Mouse (Mus musculus) erythroid progenitor cell, adult 5-6 weeks (primary cell): ENCODE measurements around the gene C2cd3. TPM values are rescaled to one million over a fixed set of nuclear protein-coding genes. Genes with fewer than 3 reads are reported as not detected.
A peak's percentile ranks its signal among the peaks of the same experiment; 100 is the strongest.
"Not testable (repeated sequence)": the region's sequence is repeated elsewhere in the genome, so short reads cannot be mapped to it uniquely, and the experiment has no call there.

Experiments
- ATAC-seq: replicated peaks from 2 replicates; pipeline ENCODE4 v1.8.0; 2016; ENCODE audit warnings: moderate number of reproducible peaks, mild to moderate bottlenecking, moderate TSS enrichment, inconsistent platforms; ENCODE audit not compliant: poor library complexity, low FRiP score, severe bottlenecking
- total RNA-seq, 2 experiments: library from RNA; stranded (forward) in 1 of 2; stranded (reverse) in 1 of 2; fragments of 150-400 nt in 1 of 2; fragments of 186-747, 209-891 nt in 1 of 2; gene quantifications; 2 replicates each; pipeline versions ENCODE4 v1.2.3 to v1.2.4; 2015 to 2017; ENCODE audit warnings: low replicate concordance in 2 of 2

Gene C2cd3
- total RNA-seq, 2 experiments from 2014 or later: 58.2 to 87.2 TPM

DNA sequence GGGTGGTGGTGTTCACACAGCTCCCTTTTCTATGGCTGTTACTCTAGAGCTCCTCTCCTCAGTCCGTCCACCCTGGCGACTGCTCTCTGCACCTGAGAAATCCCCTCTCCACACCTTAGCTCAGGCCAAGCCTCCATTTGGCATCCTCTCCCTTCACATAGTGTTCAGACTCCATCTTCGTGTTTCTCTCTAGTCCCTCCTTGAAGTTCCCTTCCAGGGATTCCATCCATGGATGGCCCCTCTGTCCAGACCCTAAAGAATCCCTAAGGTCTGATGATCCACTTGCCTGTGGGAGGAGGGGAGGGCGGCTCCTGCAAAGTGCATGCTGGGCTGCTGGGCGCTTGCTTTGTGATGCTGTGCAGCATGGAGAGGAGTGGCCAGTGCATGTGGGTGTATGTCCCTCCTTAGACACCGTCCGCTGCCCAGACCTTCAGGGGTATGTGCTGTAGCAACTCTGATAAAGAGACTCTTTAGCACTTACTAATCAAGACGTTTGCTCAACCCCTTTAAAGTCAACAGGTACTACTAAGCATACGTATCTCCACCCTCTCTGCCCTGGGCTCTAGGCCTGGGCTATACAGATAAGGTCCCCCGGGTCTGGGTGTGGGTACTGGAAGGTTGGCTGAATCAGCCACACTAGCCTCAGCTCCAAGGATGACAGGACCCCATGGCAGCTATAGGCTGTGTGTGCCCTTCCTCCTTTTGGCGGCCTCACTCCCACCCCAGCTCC lies 94.9 kb downstream of the C2cd3 start:
- ATAC-seq: peak; percentile 74

DNA sequence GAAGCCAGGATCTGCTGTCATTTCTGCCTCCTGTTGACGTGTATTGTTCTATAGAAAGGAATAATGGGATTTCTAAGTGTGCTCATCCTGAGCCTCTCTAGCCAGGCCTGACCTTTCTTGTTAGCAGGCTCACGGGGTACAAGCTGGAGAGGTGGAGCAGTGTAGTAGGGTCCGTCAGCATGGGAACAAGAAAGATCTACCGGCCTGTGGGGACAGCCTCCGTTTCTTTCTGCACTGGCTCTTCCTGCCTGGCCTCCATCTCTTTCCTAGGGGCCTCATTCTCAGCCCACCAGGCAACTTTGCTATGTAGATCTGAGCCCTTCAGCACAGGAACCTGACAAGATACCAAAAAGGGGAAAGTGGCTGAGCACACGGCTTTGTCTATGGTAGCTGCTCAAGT lies 96.7 kb downstream of the C2cd3 start:
- no peak for ATAC-seq

DNA sequence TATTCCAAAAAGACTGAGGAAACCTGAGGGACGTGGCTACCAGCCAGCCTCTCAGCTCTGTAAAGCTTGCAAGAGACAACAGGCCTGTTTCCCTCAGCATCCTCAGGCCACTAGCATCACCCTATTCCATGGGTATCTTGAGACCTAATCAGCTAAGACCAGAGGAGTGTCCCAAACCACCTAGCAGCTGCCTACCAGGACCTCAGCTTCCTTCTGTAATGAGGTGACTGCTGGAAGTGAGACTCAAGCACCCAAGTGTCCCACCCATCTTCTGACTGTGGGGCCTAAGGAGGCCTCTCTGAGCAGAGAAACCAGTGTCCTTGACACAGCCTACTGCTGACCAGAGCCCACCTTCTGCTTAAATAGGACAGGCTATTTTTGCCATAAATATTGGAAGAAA lies 97.5 kb downstream of the C2cd3 start:
- no peak for ATAC-seq

DNA sequence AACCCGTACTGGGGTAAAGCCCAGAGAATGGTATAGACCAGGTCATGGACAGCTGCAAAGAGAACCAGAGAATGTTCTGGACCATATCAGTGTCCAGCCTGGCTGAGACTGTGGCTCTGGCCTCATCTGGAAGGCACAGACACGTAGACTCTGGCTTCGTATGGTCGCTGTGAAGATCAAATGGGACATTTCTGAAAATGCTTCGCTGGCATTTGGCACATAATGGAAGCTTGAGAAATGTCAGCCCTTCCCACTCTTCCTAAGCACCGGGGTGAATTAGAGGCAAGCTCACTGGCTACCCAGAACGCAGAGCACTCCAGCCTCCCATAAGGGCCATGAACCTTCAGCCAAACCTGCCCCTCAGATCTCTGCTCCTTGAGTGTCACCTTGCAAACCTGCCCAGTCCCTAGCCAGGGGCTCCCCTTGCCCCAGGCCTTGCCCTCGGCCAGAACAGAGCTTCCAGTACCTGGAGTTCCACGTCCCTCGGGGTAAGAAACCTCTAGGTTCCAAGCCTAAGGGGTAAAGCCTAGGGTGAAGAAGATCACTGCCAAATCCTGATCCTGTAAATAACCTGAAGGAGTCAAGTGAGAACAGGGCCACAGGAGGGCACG lies 98.9 kb downstream of the C2cd3 start:
- ATAC-seq: no peak

DNA sequence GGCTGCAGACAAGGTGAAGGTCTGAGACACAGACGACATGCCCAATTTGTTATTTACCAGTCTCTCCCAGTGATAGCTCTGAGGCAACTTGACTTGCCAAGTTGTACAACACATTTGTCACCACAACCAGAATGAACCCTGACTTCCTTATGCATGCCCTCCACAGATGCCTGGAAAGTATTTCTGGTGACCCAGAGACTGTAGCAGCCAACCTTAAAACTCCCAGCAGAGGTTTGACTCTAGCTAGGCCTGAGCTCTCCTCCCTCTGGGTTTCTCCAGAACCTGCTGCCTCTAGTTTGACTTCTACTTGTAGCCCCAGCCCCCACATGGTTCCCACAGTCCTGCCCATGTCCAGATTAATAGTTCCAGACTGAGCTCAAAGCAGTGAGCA lies 99.4 kb downstream of the C2cd3 start:
- no peak for ATAC-seq

DNA sequence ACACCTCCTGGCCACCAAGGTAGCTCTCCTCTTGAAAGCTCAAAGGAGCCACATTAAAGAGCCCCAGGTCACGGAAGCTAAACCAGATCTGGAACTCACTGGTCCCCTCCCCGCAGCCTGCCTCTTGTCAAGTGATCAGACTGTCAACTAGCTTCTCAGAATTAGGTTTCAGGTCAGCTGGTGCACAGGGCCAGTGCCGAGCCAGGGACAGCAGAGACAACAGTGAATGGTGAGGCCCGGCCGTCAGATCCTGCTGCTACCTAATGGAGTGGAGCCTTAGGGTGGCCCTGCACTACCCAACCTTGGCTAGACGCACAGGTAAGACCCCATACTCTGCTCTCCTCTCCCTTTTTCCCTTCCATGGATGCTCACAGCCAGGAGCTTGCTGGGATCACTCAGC lies 100.7 kb downstream of the C2cd3 start, which contains the start of gene Ucp3:
Gene Ucp3 (plus strand): TSS at position 214 of the 400 bp plus-strand sequence.
- no peak for ATAC-seq

DNA sequence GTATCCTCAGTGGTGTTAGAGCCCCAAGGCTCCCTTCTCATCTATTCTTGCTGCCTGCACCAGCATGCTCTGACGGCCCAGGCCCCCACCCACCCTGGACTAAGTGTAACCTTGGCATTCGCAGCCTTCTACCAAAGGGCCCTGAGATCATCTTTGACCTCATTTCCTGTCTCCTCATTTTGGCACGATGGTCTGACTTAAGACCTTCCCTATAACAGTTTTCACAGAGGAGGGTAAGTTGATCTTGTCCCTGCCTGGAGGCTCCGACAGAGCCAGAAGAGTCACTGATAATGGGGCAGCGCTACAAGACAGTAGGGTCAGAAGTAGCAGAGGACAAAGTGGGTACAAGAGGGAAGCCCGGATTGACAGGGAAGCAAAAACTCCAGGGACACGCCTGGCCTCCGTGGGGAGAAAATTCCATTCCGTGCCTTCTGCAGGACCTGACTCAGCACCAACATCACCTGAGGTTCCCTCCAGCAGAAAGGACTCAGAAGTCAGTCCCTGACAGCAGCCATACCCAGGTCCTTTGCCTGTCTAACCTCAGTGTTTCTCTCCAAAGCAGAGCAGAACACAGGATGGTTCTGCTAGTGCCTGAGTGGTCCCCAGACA lies 101.9 kb downstream of the C2cd3 start:
- ATAC-seq: no peak

DNA sequence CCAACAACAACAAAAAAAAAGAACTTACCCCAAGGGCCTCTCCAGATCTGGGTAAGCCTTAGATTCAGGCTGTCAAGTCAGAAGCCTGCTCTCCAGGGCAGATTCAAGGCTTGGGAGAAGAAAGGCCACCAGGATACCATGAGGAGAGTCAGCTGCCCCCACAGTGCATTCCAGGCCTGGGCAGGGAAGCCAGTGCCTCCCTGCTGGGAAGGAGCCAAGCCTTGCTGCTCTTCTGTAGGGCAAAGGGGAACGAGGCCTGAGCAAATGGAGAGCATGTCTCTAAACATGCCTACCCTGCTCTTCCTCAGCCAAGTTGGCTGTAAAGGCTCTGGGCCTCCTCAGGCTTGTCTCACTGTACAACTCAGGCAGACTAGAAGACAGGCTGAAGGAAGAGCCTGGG lies 102.6 kb downstream of the C2cd3 start:
- 0 out of 2 replicates have a peak, but pooled peaks have one; percentile 17 for ATAC-seq

DNA sequence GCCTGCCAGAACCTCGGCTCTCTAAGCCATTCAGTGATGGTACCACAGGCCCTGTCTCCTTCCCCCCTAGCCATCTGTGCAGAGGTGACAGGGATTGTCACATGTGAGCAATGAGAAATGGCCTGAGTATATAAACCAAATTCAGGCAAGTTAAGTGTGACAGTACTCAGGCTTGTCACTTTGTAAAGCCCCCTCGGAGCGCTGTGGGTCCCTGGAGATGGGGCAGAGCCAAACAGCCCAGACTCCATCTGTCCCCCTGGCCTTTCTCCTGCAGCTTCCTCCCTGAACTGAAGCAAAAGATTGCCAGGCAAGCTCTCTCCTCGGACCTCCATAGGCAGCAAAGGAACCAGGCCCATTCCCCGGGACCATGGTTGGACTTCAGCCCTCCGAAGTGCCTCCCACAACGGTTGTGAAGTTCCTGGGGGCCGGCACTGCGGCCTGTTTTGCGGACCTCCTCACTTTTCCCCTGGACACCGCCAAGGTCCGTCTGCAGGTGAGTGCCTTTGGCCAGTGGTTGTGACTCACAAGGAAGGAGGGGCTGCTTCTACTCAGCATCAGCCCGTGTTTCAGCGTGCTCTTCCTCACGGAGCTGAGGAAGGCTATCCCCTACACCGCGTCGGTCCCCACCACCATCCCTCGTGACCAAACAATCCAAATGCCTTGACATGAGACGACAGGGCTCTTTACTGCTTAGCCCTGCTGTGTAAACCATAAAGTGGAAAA lies 107.2 kb downstream of the C2cd3 start:
- ATAC-seq: no peak

DNA sequence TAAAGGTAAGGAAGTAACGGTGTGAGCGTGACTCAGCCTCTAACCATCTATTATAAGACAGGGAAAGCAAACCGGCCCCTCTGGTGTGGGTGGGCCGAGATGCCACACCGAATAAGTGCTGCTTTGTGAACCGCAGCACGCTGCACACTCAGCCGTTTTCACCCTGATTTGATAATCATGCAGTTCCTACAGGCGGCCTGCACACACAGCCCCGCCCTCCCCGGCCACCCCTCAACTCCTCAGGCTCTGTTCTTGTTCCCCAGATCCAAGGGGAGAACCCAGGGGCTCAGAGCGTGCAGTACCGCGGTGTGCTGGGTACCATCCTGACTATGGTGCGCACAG lies 107.8 kb downstream of the C2cd3 start:
- ATAC-seq: no peak

DNA sequence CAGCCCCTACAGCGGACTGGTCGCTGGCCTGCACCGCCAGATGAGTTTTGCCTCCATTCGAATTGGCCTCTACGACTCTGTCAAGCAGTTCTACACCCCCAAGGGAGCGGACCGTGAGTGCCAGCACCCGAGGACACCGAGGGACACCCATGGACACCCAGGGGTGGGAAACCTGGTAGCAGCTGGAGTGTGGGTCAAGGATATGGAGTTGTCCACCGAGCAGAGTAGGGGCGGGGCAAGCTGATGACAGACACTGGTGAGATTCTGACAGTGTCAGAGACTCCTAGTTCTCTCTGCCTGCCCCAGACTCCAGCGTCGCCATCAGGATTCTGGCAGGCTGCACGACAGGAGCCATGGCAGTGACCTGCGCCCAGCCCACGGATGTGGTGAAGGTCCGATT lies 108.1 kb downstream of the C2cd3 start:
- ATAC-seq: no peak

DNA sequence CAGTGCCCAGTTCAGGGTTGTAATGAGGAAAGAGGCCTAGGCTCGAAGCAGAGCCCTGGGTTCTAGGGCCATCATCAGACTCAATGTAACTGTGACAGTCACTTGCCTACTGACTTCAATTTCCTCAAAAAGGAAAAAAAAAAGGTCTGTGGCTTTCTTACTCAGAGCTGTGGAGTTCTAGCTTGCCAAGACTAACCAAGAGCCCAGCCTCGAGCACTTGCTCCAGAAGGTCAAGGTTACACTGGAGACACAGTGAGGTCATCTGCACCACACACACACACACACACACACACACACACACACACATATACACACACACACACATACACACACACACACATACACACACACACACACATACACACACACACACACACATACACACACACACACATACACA lies 110.0 kb downstream of the C2cd3 start:
- not testable (repeated sequence) for ATAC-seq

DNA sequence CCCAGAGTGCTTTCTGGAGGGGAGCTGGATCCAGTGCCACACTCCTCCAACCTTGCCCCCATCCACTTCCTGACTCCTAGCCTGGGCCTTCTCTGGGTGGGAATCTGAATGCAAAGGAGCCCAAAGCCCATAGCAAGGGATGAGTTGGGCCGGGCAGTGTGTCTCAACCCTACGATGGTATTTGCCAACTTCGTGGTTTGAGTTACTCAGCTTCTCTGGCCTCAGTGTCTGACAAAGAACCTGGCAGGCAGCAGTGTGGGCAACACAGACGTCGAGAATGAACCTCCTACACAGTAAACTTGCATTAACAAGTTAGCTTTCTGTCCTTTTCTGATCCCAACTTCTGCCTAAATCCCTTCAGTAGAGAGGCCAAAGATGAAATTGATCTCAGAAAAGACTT lies 112.5 kb downstream of the C2cd3 start:
- ATAC-seq: no peak

DNA sequence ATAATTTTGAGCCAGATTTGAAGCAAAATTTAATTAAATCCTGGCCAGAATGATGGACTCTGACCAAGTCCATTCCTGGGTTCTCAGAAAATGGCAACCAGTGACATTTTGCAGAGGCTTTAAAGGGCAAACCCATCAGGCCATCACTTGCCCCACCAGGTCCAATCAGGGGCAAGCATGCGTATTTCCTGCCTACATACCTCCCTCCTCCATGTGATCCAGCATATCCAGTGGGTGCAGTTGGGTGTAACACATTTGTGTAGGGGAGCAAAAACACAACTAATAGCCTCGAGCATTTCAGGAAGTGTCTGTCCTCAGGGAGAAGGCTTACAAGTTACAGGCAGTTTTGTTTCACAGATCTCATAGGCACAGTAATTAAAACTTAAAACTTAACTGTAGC lies 115.3 kb downstream of the C2cd3 start:
- ATAC-seq: no peak

DNA sequence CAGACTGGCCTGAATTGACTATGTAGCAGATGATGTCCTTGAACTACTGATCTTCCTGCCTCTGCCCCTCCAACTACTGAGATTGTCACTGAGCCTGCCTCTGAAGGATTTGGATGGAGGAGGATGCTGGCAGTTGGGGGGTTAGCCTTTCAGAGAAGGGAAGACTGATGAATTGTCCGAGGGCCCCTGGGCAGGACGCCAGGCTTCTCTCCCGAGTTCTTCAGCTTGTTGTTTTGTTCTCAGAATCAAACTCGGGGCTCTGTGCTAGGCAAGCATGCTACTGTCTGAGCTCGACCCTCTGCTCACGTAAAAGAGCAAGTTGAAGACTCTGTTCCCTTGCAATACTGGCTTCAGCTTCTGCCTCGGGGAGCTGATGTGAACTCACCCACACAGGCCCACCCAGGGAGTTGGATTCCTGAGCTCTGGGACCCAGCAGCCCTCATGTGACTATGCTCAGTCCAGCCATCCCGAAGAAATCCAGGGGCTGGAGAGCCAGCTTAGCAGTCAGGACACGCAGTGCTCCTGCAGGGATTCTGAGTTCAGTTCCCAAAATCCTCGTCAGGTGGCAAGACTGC lies 116.5 kb downstream of the C2cd3 start:
- no peak for ATAC-seq

DNA sequence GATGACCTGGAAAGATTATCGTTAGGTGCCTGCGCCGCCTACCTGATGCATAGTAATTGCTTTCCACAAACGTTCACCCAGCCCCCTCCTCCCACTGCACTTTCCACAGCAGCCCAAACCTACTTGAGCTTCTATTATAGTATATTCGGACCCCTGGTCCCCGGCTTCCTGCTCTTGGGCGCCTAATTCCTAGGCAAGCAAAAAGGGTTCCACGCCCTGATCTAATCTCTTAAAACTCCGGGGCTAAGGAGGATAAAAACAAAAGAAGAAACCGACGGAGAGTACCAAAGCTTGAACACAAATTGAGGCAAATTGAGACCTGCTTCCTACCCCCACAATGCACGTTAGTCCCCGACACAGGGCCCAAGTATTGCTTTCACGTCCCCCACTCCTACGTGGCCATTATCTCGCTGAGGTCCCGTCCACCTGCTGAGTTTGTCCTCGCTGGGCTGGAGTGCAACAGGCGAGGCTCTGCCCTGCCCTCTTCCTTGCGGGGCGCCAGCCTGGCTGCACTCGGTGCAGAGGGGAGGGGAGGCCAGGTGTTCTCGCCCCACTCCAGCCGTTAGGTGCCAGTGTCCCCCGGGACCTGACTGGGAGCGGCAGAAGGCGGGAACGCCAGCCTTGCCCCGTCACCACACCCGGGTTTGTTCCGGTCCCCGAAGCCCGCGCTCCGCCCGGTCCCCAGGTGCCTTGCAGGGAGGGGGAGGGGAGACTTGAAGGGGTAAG lies 120.5 kb downstream of the C2cd3 start:
- ATAC-seq: peak; percentile 56

DNA sequence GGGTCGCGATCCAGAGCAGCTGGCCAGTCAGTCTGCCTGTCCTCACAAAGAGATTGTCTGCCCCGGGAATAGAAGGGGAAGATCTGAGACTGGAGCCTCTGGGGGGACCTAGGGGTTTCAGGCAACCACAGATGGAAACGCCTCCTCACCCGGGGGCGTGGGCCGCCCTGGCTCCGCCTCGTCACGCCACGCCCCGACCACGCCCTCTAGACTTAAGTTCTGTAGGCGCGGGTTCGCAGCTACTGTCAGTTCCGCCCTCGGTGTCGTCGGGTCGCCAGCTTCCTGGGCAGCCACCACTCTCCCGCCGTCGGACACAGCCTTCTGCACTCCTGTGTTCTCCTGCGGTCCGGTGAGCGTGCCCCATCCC lies 121.1 kb downstream of the C2cd3 start, which contains the start of gene Ucp2:
Gene Ucp2 (plus strand): TSS at position 221 of the 367 bp plus-strand sequence.
- peak; percentile 77 for ATAC-seq

DNA sequence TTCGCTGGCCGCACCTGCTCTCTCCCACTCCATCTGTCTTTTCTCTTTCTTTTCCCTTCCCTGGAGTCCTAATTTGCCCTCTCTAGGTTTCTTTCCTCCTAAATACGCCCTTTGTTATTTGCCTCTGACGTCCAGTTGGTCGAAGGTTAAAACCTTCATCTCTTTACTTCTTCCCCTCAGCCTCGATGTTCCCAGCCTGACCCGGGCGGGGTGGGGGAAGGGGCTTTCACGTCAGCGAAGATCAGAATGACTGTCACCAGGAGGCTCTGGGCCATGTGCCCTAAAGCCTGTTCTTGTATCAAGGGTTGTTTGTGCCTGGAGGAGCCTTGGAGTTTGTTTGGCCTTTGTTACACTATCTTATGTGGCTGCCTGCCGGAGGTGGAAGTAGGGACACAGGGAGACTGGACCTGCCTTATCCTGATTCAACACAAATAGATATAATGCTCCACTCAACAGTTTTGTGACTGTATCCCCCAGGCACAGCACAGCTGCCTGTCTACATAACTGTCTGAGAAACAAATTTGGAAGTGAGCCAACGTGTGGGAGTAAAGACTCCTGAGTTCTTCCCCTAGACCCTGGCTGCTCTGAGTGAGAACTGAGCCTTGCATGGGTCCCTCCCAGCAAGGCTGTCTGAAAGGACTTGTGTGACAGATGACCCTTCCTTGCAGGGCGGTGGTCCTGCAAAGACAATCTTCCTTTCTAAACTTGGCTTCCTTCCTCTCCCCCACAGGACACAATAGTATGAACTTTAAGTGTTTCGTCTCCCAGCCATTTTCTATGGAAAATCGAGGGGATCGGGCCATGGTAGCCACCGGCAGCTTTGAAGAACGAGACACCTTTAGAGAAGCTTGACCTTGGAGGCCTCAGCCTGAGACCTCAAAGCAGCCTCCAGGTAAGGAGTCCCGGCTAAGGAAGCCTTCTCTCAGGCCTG lies 121.7 kb downstream of the C2cd3 start:
- ATAC-seq: peak; percentile 11; the same call in 1 of the 2 replicates

DNA sequence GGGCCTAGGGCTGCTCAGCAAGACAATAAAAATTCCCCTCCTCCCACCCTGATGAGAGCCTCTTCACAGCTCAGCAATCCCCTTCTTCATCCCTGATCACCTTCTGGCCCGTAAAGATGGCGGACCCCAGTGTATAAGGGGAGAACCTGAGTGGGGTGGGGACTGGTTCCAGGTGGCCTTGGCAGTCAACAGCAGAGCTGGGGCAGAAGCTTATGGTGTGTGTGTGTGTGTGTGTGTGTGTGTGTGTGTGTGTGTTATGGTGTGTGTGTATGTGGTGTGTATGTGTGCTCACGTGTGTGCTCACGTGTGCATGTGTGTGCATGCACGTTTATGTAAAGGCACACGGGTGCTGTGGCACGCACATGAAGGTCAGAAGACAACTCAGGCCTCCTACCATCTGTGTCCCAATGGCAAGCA lies 122.4 kb downstream of the C2cd3 start:
- ATAC-seq: no peak
